Mouse (Mus musculus): Measurements from ENCODE around the gene Dguok. TPM values are rescaled to one million over a fixed set of nuclear protein-coding genes. Genes with fewer than 3 reads are reported as not detected.

Gene Dguok
- total RNA-seq, 1 experiment from 2014 or later, result 55.5 TPM

- ATAC-seq (replicated peaks in 1 of 2; ENCODE audit: insufficient read depth in 1 of 2, low FRiP score in 2 of 2, low TSS enrichment in 1 of 2, low read depth in 1 of 2, poor library complexity in 2 of 2, severe bottlenecking in 2 of 2), result 0 out of 4 replicates have a peak, but pooled peaks of 1 of the 2 experiments have one; percentile 18
Measured at GRCm38 (mm10) chr6:83475431-83475830, 31.3 kb downstream of the Dguok start.

DNA sequence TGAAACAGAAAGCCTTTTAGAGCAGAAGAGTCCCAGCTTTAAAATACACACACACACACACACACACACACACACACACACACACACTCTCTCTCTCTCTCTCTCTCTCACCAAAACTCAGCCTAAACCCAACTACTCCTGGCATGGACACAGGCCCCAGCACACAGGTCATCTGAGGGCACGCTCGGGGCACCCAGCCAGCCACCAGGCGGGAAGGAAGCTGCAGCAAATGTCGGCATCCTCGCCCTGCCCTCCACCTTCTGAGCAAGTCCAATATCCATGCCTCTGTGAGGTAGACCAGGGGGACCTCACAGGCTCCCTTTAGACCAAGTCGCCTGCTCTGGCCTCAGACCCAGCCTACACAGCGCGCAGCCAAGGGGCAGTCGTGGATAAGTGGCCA is 33.5 kb downstream of the Dguok start:
- peak; percentile 70 to 85 for ATAC-seq (replicated peaks in 1 of 2; ENCODE audit: insufficient read depth in 1 of 2, low FRiP score in 2 of 2, low TSS enrichment in 1 of 2, low read depth in 1 of 2, poor library complexity in 2 of 2, severe bottlenecking in 2 of 2)

DNA sequence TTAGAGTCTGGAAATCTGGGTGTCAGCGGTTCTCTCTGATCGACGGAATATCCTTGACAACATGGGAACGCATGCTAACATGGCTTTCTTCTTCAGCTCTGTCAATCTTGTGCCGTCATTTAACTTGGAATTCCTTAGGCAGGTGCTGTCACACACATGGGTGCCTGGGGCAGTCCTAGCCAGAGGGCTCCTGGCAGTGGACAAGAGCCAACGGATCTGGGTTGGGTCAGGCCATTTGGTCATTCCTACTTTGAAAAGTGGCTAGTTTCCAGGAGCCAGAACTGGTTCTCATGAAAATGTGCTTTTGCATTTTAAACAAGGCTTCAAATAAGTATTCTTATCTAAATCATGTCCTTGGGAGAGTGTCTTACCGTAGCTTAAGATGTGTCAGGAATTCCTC is 35.0 kb downstream of the Dguok start:
- ATAC-seq (replicated peaks in 1 of 2; ENCODE audit: insufficient read depth in 1 of 2, low FRiP score in 2 of 2, low TSS enrichment in 1 of 2, low read depth in 1 of 2, poor library complexity in 2 of 2, severe bottlenecking in 2 of 2), result no peak

GRCm38 (mm10) chr6:83464011-83464410 is 42.8 kb downstream of the Dguok start:
- no peak for ATAC-seq (replicated peaks in 1 of 2; ENCODE audit: insufficient read depth in 1 of 2, low FRiP score in 2 of 2, low TSS enrichment in 1 of 2, low read depth in 1 of 2, poor library complexity in 2 of 2, severe bottlenecking in 2 of 2)

- ATAC-seq (replicated peaks in 1 of 2; ENCODE audit: insufficient read depth in 1 of 2, low FRiP score in 2 of 2, low TSS enrichment in 1 of 2, low read depth in 1 of 2, poor library complexity in 2 of 2, severe bottlenecking in 2 of 2), result no peak
Measured at GRCm38 (mm10) chr6:83459034-83459644, 47.6 kb downstream of the Dguok start, which contains the start of gene Tet3. Tet3 (minus strand) TSS chr6:83459084.

- ATAC-seq (replicated peaks in 1 of 2; ENCODE audit: insufficient read depth in 1 of 2, low FRiP score in 2 of 2, low TSS enrichment in 1 of 2, low read depth in 1 of 2, poor library complexity in 2 of 2, severe bottlenecking in 2 of 2), result peak in 1 of 2 experiments; percentile 29; a peak in 1 of 4 replicates
Measured at GRCm38 (mm10) chr6:83456984-83457810, 49.6 kb downstream of the Dguok start.

DNA sequence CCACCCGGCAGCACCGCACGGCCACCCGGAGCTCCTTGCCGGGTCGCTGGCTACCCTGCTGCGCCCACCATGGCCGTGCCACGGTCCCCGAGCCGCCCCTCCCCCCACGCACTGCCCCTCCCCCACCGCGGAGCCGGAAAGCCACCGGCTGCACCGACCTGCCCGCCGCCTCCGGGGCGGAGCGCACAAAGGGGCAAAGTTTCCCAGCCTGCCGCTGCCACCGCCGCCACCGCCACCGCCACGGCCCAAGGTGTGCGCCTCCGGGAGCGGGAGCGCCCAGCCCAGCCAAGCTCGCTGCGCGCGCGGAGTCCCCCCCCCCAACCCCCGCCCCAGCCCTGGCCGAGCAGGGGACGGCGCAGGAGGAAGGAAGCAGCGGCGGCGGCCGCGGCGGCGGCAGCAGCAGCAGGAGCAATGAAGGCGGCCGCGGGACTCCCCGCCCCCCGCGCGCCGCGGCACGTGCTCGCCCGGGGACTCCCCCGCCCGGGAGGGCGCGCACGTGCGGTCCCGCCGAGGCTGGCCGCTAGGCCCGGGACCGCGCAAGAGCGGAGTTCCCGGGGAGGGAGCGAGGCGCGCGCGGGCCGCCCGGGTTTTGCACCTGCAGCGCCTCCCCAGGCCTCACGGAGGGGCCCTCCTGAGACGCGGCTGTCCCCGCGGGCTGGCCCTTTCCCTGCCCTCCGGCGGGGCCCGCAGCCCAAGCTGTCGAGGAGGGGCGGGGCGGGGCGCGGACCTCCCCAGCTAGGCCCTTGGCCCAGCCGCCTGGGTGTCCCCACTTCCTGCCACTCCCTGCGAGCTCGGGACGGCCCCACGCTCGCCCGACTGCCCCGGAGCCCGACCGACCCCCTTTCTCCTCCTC is 50.4 kb downstream of the Dguok start:
- peak; percentile 25 to 37; a peak in 3 of 4 replicates for ATAC-seq (replicated peaks in 1 of 2; ENCODE audit: insufficient read depth in 1 of 2, low FRiP score in 2 of 2, low TSS enrichment in 1 of 2, low read depth in 1 of 2, poor library complexity in 2 of 2, severe bottlenecking in 2 of 2)

DNA sequence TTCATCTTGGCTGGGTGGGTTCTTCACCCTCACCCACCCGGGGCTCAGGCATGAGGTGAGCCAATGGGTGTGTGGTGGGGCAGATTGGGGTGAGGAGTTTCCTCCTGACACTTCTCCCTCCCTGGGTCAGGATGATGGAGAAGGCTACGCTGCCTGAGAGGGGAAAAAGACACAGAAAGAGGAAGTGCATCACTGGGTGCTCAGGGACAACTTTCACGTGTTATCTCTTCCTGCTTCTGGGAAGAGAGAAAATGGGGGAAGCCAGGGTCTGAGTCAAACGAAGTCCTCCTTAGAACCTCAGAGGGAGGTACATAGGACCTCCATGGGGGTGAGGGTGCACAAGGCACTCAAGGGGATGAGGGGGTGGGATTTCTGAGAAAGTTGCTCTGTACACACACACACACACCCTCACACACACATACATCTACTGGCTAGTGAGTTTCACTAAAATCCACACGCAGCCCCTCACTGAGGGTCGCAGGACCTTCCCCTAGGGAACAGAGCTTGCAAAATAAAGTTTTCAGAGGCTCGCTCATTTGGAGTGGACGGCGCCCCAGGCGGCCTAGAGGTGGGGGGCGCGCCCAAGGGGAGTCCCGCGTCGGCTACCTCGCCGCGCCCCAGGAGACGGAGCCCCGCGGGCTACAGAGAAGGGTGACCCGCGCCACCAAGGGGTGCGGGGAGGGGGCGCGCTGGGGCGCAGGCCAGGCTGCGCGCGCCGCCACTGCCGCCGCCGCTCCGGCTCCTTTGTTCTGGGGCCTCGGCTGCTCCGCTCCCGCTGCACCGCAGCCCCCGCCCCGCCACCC is 51.2 kb downstream of the Dguok start:
- ATAC-seq (replicated peaks in 1 of 2; ENCODE audit: insufficient read depth in 1 of 2, low FRiP score in 2 of 2, low TSS enrichment in 1 of 2, low read depth in 1 of 2, poor library complexity in 2 of 2, severe bottlenecking in 2 of 2), result peak; percentile 35 to 38

DNA sequence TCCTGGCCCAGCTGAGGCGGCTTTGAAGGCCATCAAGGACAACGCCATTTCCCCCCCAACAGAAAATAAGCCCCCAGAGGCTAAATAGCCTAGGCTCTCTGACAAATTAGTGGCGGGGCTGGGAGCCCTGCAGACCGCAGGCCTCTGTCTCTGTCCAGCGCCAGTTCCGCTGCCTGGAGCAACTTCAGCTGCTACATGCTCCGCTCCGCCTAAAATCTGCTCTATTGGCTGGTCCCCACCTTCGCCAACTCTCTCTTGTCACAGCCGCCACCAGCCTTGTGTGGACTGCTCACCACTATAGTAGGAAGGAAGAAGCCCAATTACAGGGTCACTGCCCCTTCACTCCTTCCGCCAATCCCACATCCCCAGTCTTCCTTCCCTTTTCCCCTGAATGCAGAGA is 53.1 kb downstream of the Dguok start:
- no peak for ATAC-seq (replicated peaks in 1 of 2; ENCODE audit: insufficient read depth in 1 of 2, low FRiP score in 2 of 2, low TSS enrichment in 1 of 2, low read depth in 1 of 2, poor library complexity in 2 of 2, severe bottlenecking in 2 of 2)

GRCm38 (mm10) chr6:83450451-83451303 is 56.1 kb downstream of the Dguok start:
- ATAC-seq (replicated peaks in 1 of 2; ENCODE audit: insufficient read depth in 1 of 2, low FRiP score in 2 of 2, low TSS enrichment in 1 of 2, low read depth in 1 of 2, poor library complexity in 2 of 2, severe bottlenecking in 2 of 2), result peak; percentile 22; a peak in 1 of 4 replicates

GRCm38 (mm10) chr6:83449440-83449839 is 57.3 kb downstream of the Dguok start:
- ATAC-seq (replicated peaks in 1 of 2; ENCODE audit: insufficient read depth in 1 of 2, low FRiP score in 2 of 2, low TSS enrichment in 1 of 2, low read depth in 1 of 2, poor library complexity in 2 of 2, severe bottlenecking in 2 of 2), result peak in 1 of 2 experiments; percentile 7; a peak in 1 of 4 replicates

DNA sequence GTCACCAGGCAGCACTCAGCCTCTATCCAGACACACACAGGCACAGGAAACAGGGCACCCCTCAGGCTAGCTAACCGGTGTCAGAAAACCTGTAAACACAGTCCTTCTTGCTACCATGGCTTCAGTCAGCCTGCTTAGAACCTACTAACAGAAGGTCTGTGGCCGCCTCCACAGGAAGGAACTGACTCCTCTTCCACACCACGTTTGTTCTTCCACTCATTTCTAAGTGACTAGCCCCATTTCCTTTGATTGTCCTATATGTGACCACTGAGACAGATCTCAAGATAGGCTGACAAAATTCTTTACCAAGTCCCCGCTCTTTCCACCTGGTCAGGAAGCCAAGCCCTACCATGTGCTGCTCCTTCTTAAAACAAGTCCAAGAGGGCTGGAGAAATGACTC is 57.9 kb downstream of the Dguok start:
- ATAC-seq (replicated peaks in 1 of 2; ENCODE audit: insufficient read depth in 1 of 2, low FRiP score in 2 of 2, low TSS enrichment in 1 of 2, low read depth in 1 of 2, poor library complexity in 2 of 2, severe bottlenecking in 2 of 2), result peak; percentile 8 to 44; a peak in 3 of 4 replicates

- no peak for ATAC-seq (replicated peaks in 1 of 2; ENCODE audit: insufficient read depth in 1 of 2, low FRiP score in 2 of 2, low TSS enrichment in 1 of 2, low read depth in 1 of 2, poor library complexity in 2 of 2, severe bottlenecking in 2 of 2)
Measured at GRCm38 (mm10) chr6:83447031-83447430, 59.7 kb downstream of the Dguok start.

GRCm38 (mm10) chr6:83445796-83446195 is 61.0 kb downstream of the Dguok start:
- no peak for ATAC-seq (replicated peaks in 1 of 2; ENCODE audit: insufficient read depth in 1 of 2, low FRiP score in 2 of 2, low TSS enrichment in 1 of 2, low read depth in 1 of 2, poor library complexity in 2 of 2, severe bottlenecking in 2 of 2)

- ATAC-seq (replicated peaks in 1 of 2; ENCODE audit: insufficient read depth in 1 of 2, low FRiP score in 2 of 2, low TSS enrichment in 1 of 2, low read depth in 1 of 2, poor library complexity in 2 of 2, severe bottlenecking in 2 of 2), result no peak
Measured at GRCm38 (mm10) chr6:83443441-83444340, 63.1 kb downstream of the Dguok start.

Data from hematopoietic stem cell, adult 5-6 weeks (primary cell).